Mouse (Mus musculus): ENCODE results near the gene Coil. TPM values are rescaled to one million over a fixed set of nuclear protein-coding genes. Genes with fewer than 3 reads are reported as not detected.

Gene Coil
- polyA plus RNA-seq (2012; rRNA removed) = 6.3 and 7.3 TPM in 2 replicates

DNA sequence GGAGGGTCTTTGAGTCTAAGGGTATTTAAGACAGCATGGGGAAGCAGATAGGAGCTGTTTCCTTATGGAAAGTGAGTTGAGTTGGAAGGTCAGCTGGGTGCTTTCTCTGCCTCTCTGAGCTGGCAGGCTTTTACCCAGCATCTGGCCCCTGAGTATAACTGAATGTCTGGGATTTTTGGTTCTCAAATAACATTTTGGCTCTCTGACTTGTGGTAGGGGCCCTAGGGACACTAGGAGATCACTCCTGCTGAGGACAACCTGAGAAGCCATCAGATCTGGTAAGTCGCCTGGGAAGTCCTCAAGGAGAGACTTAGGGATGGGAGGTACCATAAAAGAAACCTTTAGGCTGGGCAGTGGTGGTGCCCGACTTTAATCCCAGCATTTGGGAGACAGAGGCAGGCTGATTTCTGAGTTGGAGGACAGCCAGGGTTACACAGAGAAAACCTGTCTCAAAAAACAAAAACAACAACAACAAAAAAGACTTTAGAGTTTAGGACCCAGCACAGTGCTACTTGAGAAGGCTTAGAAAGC, at the start of gene Coil:
Gene Coil, plus strand, starts transcription at position 51 of the 531 bp plus-strand sequence.

DNA sequence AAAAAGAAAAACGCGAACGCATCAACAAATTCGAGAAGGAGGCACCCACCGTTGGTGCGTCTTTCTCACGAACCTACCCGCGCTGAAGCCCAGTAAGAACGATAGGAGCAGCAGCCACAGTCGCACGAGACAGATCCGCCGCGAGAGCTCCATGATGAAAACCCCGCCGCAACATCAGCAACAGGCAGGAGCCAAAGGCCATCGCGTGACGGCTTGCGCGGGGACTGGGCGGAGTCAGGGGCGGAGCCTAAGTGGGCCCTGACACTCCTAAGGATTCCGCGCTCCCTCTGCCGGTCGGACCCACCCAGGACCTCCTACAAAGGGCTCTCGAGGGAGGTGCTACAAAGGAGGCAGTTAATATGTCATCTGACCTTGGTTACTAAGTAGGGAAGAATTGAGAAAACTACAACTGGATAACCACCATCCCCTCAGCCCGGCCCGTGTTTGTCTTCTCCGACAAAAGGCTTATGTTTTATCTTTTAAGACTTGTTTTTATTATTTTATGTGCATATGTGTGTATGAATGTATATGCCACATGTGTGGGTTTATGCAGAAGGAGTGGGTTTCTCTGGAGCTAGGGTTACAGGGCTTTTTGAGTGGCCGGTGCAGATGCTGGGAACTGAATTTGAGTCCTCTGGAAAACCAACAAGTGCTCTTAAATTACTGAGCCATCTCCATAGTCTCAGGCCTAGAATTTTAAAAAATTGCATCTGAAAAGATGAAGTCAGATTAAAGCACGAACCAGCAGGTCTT, 14.7 kb upstream of the Coil start, which contains the start of gene Scpep1:
Gene Scpep1, minus strand, starts transcription at position 249 of the 753 bp plus-strand sequence.

DNA sequence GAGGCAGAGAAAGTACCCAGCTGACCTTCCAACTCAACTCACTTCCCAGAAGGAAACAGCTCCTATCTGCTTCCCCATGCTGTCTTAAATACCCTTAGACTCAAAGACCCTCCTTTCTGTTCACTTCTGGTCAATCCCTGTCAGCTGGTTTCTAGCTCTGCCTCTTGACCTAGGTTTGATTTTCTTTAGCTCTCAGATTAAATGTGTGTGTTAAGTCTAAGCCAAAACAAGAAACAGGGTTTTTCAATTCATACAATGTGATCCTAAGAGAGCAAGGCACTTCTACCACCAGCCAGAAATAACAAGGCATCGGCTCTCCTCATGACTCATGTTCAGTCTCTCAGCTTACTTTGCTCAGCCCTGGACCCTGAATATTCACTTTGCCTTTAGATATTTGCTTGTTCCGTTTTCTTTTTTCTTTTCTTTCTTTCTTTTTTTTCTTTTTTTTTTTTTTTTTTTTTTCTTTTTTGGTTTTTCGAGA, 3.1 kb upstream of the Coil start, which contains the start of gene Elobl:
Gene Elobl, minus strand, starts transcription at position 51 of the 481 bp plus-strand sequence.

DNA sequence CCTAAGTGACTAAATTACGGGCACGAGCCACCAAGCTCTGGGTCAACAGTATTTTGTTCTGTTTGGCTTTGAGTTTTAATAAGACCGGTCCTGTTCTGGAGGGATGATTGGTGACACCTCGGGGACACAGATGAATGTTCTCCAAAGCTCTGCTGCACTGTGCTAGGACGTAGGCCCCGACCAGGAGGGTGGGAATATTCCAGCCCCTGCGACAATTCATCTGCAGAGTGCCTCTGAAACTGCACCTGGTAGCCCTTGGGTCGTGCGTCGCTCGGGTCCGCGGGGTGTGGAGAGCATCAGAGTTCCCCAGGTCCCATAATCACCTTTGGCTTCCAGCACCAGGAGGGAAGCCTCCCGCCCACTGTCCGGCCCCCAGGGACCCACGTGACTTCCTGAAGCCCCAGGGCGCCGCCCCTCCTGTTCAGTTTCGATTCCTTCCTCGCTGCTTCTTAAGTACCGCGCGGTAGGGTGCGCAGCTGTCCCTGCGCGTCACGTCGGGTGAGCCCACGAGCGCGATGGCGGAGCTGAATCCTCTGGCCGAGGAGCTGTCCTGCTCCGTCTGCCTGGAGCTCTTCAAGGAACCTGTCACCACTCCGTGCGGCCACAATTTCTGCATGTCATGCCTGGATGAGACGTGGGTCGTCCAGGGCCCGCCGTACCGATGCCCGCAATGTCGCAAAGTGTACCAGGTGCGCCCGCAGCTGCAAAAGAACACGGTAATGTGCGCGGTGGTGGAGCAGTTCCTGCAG, 29.1 kb downstream of the Coil start, which contains the start of gene Trim25:
Gene Trim25, plus strand, starts transcription at position 403 of the 749 bp plus-strand sequence.

Other genes starting within 250 kb of the Coil start
- gene Akap1, start 105.7 kb upstream of the Coil start, polyA plus RNA-seq (2012; rRNA removed) = 53.0 and 83.9 TPM in 2 replicates
- 42.8 and 58.2 TPM in 2 replicates for gene Scpep1, start 14.8 kb upstream of the Coil start, polyA plus RNA-seq (2012; rRNA removed)
- gene Elobl, start 3.3 kb upstream of the Coil start, polyA plus RNA-seq (2012; rRNA removed) = 21.5 and 29.8 TPM in 2 replicates
- gene Trim25, start 29.1 kb downstream of the Coil start, polyA plus RNA-seq (2012; rRNA removed) = 62.9 and 66.4 TPM in 2 replicates
- 8.7 and 10.8 TPM in 2 replicates for gene Dgke, start 96.6 kb downstream of the Coil start, polyA plus RNA-seq (2012; rRNA removed)
- 2.1 and 3.3 TPM in 2 replicates for gene Gm525, start 103.6 kb downstream of the Coil start, polyA plus RNA-seq (2012; rRNA removed)